8 mouse cellular contexts compared by ENCODE assay signal in genomic region chr6:31215661-31216060, GRCm38 (mm10).
A peak's percentile ranks its signal among the peaks of the same experiment; 100 is the strongest.
DNase-seq lines count a peak whose midpoint lies in the region; ATAC-seq and TF ChIP-seq lines count a peak whose summit lies in the region.

No protein-coding gene starts in this region.

- peaks cover 31% of the 10 kb centered on the region for H3K27me3 ChIP-seq in hindbrain, embryonic 14.5 days (ENCODE audit: control insufficient read depth, insufficient read depth, low read length)
- peaks cover 11% of the 10 kb centered on the region for H3K27me3 ChIP-seq in midbrain, embryonic 16.5 days (ENCODE audit: control insufficient read depth, insufficient read depth, low read depth, low read length)

- H3K36me3 ChIP-seq in hindbrain, embryonic 14.5 days (replicated peaks; ENCODE audit: control insufficient read depth, insufficient read depth) = no peaks in the 10 kb centered on the region
- H3K36me3 ChIP-seq in midbrain, embryonic 16.5 days (ENCODE audit: control insufficient read depth, insufficient read depth, low read length) = no peaks in the 10 kb centered on the region

- no peak for DNase-seq in layer of hippocampus, adult 2 months (ENCODE audit: low spot score in 2 of 2)
- no peak for DNase-seq in layer of hippocampus, adult 9-11 months
- no peak for DNase-seq in hindbrain, embryonic 14.5 days (ENCODE audit: low spot score)
- DNase-seq in frontal cortex, adult 2 months (ENCODE audit: extremely low spot score in 1 of 2, low spot score in 1 of 2) = no peak
- DNase-seq in adrenal gland, postnatal 36 days = no peak
- DNase-seq in layer of hippocampus, postnatal 14 days (ENCODE audit: low spot score in 2 of 2) = no peak

- H3K4me3 ChIP-seq in layer of hippocampus, adult 2 months = peak overlapping the region; percentile 69
- H3K4me3 ChIP-seq in cortical plate, adult 2 months (ENCODE audit: insufficient read depth, low read length) = peak overlapping the region; percentile 99
- peak overlapping the region; percentile 81 for H3K4me3 ChIP-seq in hindbrain, embryonic 14.5 days (replicated peaks; ENCODE audit: low read length)
- peak overlapping the region; percentile 63 for H3K4me3 ChIP-seq in midbrain, embryonic 16.5 days (ENCODE audit: low read depth, low read length)

- H3K9me3 ChIP-seq in hindbrain, embryonic 14.5 days (ENCODE audit: control insufficient read depth, low read length) = no peaks in the 10 kb centered on the region
- H3K9me3 ChIP-seq in midbrain, embryonic 16.5 days (replicated peaks; ENCODE audit: control insufficient read depth, low read length, poor library complexity, severe bottlenecking) = no peaks in the 10 kb centered on the region

- no peak for TF ChIP-seq CTCF in layer of hippocampus, adult 2 months (conservative IDR thresholded peaks at IDR 0.05)
- no peak for TF ChIP-seq CTCF in cortical plate, adult 2 months (IDR thresholded peaks at IDR 0.05; ENCODE audit: extremely low read depth, insufficient read depth, low read length)

- no peak for TF ChIP-seq POLR2A in cortical plate, adult 2 months (IDR thresholded peaks at IDR 0.05; ENCODE audit: extremely low read depth, insufficient read depth, low read length)

- 75% methylated on average over 8 of the region's 8 CpGs for WGBS in hindbrain, embryonic 14.5 days
- 74% methylated on average over 8 of the region's 8 CpGs for WGBS in midbrain, embryonic 16.5 days

- peak overlapping the region; percentile 100 for H3K27ac ChIP-seq in layer of hippocampus, adult 2 months
- peak overlapping the region; percentile 100 for H3K27ac ChIP-seq in cortical plate, adult 2 months (ENCODE audit: insufficient read depth, low read length)
- no peak overlapping the region for H3K27ac ChIP-seq in hindbrain, embryonic 14.5 days
- H3K27ac ChIP-seq in midbrain, embryonic 16.5 days (ENCODE audit: low read length) = no peak overlapping the region

- peak overlapping the region; percentile 100 for H3K4me2 ChIP-seq in hindbrain, embryonic 14.5 days (replicated peaks)
- H3K4me2 ChIP-seq in midbrain, embryonic 16.5 days (ENCODE audit: low read length) = peak overlapping the region; percentile 92

- H3K4me1 ChIP-seq in cortical plate, adult 2 months (ENCODE audit: control insufficient read depth, insufficient read depth, low read length) = peaks cover 7% of the 10 kb centered on the region; the same call in 1 of the 2 replicates
- H3K4me1 ChIP-seq in hindbrain, embryonic 14.5 days (replicated peaks; ENCODE audit: control insufficient read depth, insufficient read depth, low read length) = peaks cover 23% of the 10 kb centered on the region
- H3K4me1 ChIP-seq in midbrain, embryonic 16.5 days (ENCODE audit: control insufficient read depth, insufficient read depth, low read length) = peaks cover 16% of the 10 kb centered on the region

- no peak for ATAC-seq in hindbrain, embryonic 14.5 days (ENCODE audit: low FRiP score)
- no peak for ATAC-seq in midbrain, embryonic 16.5 days

- peak overlapping the region; percentile 74 for H3K9ac ChIP-seq in hindbrain, embryonic 14.5 days
- H3K9ac ChIP-seq in midbrain, embryonic 16.5 days (ENCODE audit: low read depth, low read length) = peak overlapping the region; percentile 73

Comparison
In these comparisons a context has a peak if more than half of its experiments do, and no peak if none do; other contexts are left out.
1. H3K27ac ChIP-seq: peak in layer of hippocampus, adult 2 months (single experiment) and cortical plate, adult 2 months (single experiment); none in hindbrain, embryonic 14.5 days (single experiment) and midbrain, embryonic 16.5 days (single experiment).
2. Peak in every context shown above with its lines, with median percentiles within 50 percentile points of each other: H3K4me3 ChIP-seq.